Mouse (Mus musculus) ovary, adult 2 months (tissue): ENCODE measurements around the gene Trir. TPM values are rescaled to one million over a fixed set of nuclear protein-coding genes. Genes with fewer than 3 reads are reported as not detected.

Experiments used
- polyA plus RNA-seq: library from polyadenylated mRNA; depleted of rRNA; stranded (reverse); fragments of >200 nt; gene quantifications from 2 replicates; pipeline ENCODE4 v1.2.3, GENCODE M21; 2012; rRNA removed

Trir gene
- 134 and 160 TPM in 2 replicates for polyA plus RNA-seq

GRCm38 (mm10) chr8:85026670-85027515 lies at the start of gene Trir:
Gene Trir, plus strand, starts transcription at chr8:85026823.

GRCm38 (mm10) chr8:84978248-84978940 lies 48.2 kb upstream of the Trir start, which contains the start of gene Junb:
Gene Junb, minus strand, starts transcription at chr8:84978718.

DNA sequence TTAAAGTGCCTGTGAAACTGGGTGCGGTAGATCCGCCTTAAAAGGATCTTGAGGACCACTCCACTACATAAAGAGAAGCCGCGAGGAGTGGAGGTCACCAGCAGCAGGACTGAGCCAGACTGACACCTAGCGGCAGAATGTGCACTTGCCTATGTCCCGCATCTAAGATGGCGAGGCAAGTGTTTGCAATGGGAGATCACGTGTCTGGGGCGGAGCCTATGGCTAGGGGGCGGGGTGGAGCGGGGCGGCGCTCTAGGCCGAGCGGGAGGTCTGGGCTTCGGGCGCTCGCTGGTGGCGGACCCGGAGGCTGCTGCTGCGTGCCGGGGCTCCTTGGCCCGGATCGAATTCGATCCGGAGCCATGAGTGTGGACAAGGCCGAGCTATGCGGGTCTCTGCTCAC lies 36.3 kb upstream of the Trir start, which contains the start of gene Hook2:
Gene Hook2 (plus strand): TSS at position 255 of the 400 bp plus-strand sequence.

GRCm38 (mm10) chr8:85014431-85014830 lies 12.2 kb upstream of the Trir start, which contains the start of gene Best2:
Gene Best2, minus strand, starts transcription at chr8:85014531.

GRCm38 (mm10) chr8:85025098-85025932 lies 1.3 kb upstream of the Trir start, which contains the start of gene Asna1:
Gene Asna1, minus strand, starts transcription at chr8:85025281.

DNA sequence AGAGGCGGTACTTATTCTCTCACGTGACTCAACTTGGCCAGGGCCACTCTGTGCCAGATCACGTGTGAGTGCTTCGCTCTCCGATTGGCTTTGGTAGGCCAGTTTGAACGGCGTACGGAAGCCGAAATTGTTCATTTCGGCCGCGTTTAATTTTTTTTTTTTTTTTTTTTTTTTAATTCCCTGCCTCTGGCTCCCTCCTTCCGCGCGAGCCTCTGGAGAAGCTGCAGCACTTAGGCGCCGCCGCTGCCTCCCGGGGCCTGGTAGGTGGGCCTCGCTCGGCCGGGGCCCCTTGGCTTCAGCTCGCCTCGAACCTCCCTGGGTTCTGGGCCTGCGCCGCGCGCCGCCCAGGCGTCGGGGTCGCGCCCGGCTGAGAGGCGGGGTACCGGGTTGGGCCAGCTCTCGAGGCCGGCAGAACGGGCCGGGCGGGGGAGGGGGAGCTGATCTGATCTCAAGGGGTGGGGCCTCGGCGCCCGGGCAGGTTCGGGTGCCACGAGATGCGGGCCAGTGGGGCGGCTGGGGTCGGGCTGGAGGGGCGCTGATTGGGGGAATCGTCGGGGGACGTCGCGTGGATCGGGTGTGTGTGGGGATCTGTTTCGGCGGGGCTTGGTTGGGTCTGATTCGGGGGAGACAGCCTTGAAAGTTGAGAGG lies 10.2 kb downstream of the Trir start, which contains the start of gene Tnpo2:
Gene Tnpo2 (plus strand): TSS at position 198 of the 648 bp plus-strand sequence.

DNA sequence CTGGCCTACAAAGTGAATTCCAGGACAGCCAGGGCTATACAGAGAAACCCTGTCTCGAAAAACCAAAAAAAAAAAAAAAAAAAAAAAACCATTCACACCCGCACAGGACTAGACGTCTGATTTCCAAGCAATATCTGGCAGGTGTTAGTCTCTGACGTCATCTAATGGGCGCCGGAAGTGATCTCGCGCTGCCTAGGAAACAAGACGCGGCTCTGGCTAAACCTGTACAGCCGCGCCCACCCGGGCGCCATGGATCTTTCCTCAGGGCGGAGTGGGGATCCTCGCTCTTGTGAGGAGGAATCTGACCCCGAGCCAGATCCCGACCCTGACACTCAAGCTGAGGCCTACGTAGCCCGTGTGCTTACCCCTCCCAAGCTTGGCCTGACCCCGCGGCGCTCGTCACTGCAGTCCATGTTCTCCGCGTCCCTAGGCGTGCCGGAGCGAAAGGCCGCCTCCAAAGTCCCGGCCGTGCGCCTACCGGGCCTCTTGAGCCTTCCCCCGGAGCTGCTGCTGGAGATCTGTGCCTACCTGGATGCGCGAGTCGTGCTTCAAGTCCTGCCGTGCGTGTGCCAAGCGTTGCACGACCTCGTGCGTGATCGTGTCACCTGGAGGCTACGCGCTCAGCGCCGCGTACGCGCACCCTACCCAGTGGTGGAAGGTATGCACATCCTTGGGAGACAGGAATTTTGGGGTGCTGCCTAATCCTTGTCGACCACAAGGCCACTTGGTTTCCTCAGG lies 33.4 kb downstream of the Trir start, which contains the start of gene Fbxw9:
Gene Fbxw9 (plus strand): TSS at position 177 of the 738 bp plus-strand sequence.

DNA sequence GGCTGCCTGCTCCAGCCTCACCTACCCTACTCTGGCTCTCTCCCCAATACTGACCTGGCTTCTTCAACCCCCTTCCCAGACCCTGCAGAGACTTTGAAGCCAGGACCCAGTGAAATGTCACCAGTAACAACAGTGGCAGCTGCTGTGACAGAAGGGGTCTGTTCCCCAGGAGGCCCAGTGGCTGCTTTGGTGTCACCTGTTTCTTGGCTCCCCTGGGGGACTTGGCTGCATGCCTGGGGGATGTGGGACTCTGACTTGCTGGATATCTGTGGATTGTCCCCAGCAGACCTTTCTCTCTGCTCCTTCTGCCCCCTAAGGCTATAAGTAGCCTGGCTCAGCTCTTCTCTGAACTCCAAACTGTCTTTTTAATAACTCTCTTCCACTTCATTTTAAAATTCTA lies 41.4 kb downstream of the Trir start, which contains the start of gene Gm5741:
Gene Gm5741 (minus strand): TSS at position 1 of the 400 bp plus-strand sequence.

DNA sequence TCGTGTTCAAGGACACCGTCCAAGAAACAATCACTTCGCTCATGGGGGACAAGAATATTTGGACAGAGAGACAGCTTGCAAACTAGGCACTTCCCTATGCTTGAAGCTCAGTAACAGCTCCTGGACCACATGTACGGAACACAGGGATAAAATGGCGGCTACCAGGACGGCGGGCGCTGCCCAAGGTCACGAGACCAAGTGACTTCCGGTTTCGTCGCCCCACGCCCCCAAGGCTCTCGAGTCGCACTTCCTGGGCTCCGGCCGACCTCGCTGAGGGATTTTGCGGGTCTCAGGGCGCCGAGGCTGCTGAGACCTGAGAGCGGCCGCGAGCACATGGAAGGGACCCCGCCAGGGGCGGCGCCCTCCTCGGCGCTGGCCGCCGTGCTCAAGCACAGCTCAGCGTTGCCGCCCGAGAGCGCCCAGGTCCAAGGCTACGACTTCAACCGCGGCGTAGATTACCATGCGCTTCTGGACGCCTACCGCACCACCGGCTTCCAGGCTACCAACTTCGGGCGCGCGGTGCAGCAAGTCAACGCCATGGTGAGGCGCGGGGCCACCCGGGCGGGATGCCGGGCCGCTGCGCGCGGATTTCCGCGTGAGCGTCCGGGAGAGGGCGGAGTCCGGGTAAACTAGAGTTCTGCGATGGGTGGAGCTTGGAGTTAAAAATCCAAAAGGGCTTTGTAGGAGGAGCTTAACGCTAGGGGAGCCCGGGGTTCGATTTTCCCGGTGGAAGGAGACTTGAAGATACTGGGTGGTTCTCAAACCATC lies 45.1 kb downstream of the Trir start, which contains the start of gene Dhps:
Gene Dhps (plus strand): TSS at position 244 of the 768 bp plus-strand sequence.

Other genes with a start within 250 kb of the Trir start
- 78.5 and 79.3 TPM in 2 replicates for gene Nfix, start 226.5 kb upstream of the Trir start, polyA plus RNA-seq
- 2.2 and 3.9 TPM in 2 replicates for gene Dand5, start 204.0 kb upstream of the Trir start, polyA plus RNA-seq
- gene Gadd45gip1, start 195.3 kb upstream of the Trir start, polyA plus RNA-seq, result 111 and 172 TPM in 2 replicates
- 67.1 and 86.6 TPM in 2 replicates for gene Rad23a, start 186.2 kb upstream of the Trir start, polyA plus RNA-seq
- 235 and 272 TPM in 2 replicates for gene Calr, start 179.9 kb upstream of the Trir start, polyA plus RNA-seq
- gene Farsa, start 169.8 kb upstream of the Trir start, polyA plus RNA-seq, result 62.9 and 83.9 TPM in 2 replicates
- 9.6 and 13.0 TPM in 2 replicates for gene Syce2, start 154.7 kb upstream of the Trir start, polyA plus RNA-seq
- 119 and 170 TPM in 2 replicates for gene Gcdh, start 132.9 kb upstream of the Trir start, polyA plus RNA-seq
- gene Klf1, start 124.9 kb upstream of the Trir start, polyA plus RNA-seq, result 0.68 and 1.3 TPM in 2 replicates
- gene Dnase2a, start 118.3 kb upstream of the Trir start, polyA plus RNA-seq, result 14.7 and 22.8 TPM in 2 replicates
- 0.17 and 0.18 TPM in 2 replicates for gene Mast1, start 89.5 kb upstream of the Trir start, polyA plus RNA-seq
- 0.12 and 0.22 TPM in 2 replicates for gene Rtbdn, start 79.8 kb upstream of the Trir start, polyA plus RNA-seq
- 3.0 and 4.6 TPM in 2 replicates for gene Gm49661, start 57.4 kb upstream of the Trir start, polyA plus RNA-seq
- gene Prdx2, start 57.2 kb upstream of the Trir start, polyA plus RNA-seq, result 272 and 313 TPM in 2 replicates
- 71.9 and 104 TPM in 2 replicates for gene Rnaseh2a, start 57.1 kb upstream of the Trir start, polyA plus RNA-seq
- 88.0 and 111 TPM in 2 replicates for gene Junb, start 48.1 kb upstream of the Trir start, polyA plus RNA-seq
- gene Hook2, start 36.2 kb upstream of the Trir start, polyA plus RNA-seq, result 12.0 and 13.4 TPM in 2 replicates
- gene Best2, start 12.3 kb upstream of the Trir start, polyA plus RNA-seq, result 0.08 and 0.13 TPM in 2 replicates
- 160 and 216 TPM in 2 replicates for gene Asna1, start 1.5 kb upstream of the Trir start, polyA plus RNA-seq
- 109 and 112 TPM in 2 replicates for gene Tnpo2, start 10.1 kb downstream of the Trir start, polyA plus RNA-seq
- 90.1 and 104 TPM in 2 replicates for gene Fbxw9, start 33.2 kb downstream of the Trir start, polyA plus RNA-seq
- 1.8 and 2.4 TPM in 2 replicates for gene Gm5741, start 41.2 kb downstream of the Trir start, polyA plus RNA-seq
- 76.3 and 84.0 TPM in 2 replicates for gene Dhps, start 44.9 kb downstream of the Trir start, polyA plus RNA-seq
- gene Wdr83os, start 53.9 kb downstream of the Trir start, polyA plus RNA-seq, result 138 and 173 TPM in 2 replicates
- gene Wdr83, start 54.5 kb downstream of the Trir start, polyA plus RNA-seq, result 36.8 and 41.0 TPM in 2 replicates
- gene Man2b1, start 56.4 kb downstream of the Trir start, polyA plus RNA-seq, result 58.0 and 71.1 TPM in 2 replicates
- 0.41 and 0.56 TPM in 2 replicates for gene Zfp791, start 96.3 kb downstream of the Trir start, polyA plus RNA-seq
- gene Cks1brt, start 125.1 kb downstream of the Trir start, polyA plus RNA-seq, result not detected in 2 replicates
- gene Olfr371, start 199.2 kb downstream of the Trir start, polyA plus RNA-seq, result not detected in 2 replicates